Mouse (Mus musculus) layer of hippocampus, adult 2 months (tissue): Measurements from ENCODE around the gene Acd. TPM values are rescaled to one million over a fixed set of nuclear protein-coding genes. Genes with fewer than 3 reads are reported as not detected.

ENCODE experiments used
- DNase-seq, 2 experiments: peaks; one replicate each; pipeline ENCODE4 v3.0.0; 2022; ENCODE audit warnings: low spot score in 2 of 2
- H3K27ac ChIP-seq: fragments of 200-600 bp; 2 replicates; pipeline ENCODE4 v1.8.1; 2022
- H3K4me3 ChIP-seq: fragments of 200-600 bp; 2 replicates; pipeline ENCODE4 v1.8.1; 2022; ENCODE audit warnings: mild to moderate bottlenecking
- CTCF ChIP-seq: fragments of 200-600 bp; conservative IDR thresholded peaks from 2 replicates; pipeline ENCODE4 v1.8.1; 2022; ENCODE audit warnings: antibody characterized with exemption, mild to moderate bottlenecking, moderate library complexity
- total RNA-seq, 2 experiments: library from RNA; stranded (reverse); gene quantifications; 2 replicates each; pipeline ENCODE4 v1.2.3; 2021

The Acd gene
- total RNA-seq, 2 experiments from 2014 or later: 41.1 to 41.5 TPM

DNA sequence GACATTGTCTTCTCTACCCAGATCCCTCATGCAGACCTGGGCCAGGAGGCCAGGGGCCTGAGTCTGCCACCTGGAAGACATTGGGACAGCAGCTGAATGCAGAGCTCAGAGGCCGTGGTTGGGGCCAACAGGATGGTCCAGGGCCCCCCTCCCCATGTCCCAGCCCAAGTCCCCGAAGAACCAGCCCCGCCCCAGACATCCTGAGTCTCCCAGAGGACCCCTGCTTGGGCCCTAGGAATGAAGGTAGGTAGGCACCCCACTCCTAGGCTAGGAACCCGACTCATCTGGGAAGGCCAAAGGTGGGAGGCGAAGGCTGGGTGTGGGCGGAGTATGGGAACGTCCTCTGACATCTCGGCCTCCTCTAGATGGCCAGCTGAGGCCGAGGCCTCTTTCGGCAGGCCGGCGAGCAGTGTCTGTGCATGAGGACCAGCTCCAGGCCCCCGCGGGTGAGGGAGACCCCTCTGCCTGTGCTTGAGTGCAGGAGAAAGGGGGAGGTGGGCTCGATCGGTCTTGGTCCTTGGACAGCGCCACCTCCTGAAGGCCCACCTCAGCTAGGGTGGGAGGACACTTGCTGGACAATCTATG lies 3.6 kb downstream of the Acd start:
- no peak for DNase-seq
- TF ChIP-seq CTCF: no peak
- Histone ChIP-seq H3K4me3 (no peak overlapping the region), H3K27ac (no peak overlapping the region)

DNA sequence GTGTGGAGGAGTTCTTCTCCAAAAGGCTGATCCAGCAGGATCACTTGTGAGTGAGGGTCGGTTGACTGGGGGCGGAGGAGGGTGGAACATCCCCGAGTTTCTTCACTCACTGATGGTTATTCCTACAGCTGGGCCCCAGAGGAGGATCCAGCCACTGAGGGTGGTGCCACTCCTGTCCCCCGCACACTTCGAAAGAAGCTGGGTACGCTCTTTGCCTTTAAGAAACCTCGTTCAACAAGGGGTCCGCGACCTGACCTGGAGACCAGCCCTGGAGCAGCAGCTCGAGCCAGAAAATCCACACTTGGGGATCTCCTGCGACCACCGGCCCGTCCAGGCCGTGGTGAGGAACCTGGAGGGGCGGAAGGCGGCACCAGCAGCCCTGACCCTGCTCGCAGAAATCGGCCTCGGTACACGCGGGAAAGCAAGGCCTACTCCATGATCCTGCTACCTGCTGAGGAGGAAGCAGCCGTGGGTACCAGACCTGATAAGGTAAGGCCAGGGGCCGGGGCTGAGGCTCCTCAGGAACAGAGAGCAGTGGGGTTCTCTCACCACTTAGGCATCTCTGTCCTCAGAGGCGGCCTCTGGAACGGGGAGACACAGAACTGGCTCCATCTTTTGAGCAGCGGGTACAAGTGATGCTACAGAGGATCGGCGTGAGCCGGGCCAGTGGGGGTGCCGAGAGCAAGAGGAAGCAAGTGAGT lies 5.7 kb downstream of the Acd start:
- no peak for TF ChIP-seq CTCF
- DNase-seq: no peak
- Histone ChIP-seq H3K27ac (peak overlapping the region; percentile 96), H3K4me3 (peak overlapping the region; percentile 80)

DNA sequence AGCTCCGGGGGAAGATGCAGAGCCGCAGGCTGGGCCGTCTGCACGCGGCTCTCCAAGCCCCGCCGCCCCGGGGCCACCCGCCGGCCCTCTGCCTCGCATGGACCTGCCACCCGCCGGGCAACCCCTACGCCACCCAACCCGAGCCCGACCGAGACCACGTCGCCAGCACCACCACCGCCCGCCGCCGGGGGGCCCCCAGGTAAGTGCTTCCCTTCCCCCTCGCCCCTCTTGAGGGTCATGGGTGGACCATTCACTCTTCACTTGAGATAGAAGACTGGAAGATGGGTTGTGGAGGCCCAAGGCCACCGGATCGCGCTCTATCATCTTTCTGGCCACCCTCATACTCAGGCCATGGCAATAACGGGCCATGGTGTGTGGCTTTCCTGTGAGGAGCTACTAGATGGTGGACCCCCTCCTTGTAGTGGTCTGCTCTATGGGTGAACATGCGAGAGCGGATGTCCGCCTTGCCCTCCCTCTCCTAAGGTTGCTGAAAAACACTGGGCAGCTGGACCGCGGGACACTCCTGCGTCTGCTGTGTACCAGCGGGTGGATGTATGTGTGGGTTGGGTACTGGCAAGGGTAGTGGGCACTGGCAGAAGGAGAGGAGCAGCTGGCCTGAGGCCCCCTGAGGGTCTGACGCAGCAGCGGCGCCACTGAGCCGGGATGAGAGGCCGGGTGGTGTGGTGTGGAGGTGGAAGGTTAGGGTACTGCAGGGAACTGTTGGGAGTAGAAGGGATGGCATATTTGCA lies 6.7 kb downstream of the Acd start:
- peak overlapping the region; percentile 96 for H3K27ac ChIP-seq
- TF ChIP-seq CTCF: peak; percentile 67
- no peak for DNase-seq
- H3K4me3 ChIP-seq: peak overlapping the region; percentile 80

DNA sequence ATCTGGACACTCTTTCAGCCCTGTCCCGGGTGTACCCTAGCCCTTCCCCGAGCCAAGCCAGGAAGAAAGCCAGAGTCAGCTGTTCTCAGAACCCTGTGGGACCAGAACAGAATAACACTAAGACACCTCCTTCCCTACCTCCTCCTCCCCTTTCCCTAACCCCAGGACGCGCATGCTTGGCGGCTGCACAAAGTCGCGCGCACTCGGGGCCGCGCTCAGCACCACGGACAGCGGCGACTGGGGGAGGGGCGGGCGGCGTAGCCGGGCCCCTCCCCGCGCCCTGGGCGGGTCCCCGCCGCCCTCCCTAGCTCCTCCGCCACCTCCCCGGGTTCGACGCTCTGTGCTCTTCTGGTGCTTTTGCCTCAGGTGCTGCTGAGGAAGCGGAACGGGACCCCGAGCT lies 7.3 kb downstream of the Acd start:
- peak; percentile 81 to 87 for DNase-seq
- no peak for TF ChIP-seq CTCF
- peak overlapping the region; percentile 80 for H3K4me3 ChIP-seq
- peak overlapping the region; percentile 96 for H3K27ac ChIP-seq

DNA sequence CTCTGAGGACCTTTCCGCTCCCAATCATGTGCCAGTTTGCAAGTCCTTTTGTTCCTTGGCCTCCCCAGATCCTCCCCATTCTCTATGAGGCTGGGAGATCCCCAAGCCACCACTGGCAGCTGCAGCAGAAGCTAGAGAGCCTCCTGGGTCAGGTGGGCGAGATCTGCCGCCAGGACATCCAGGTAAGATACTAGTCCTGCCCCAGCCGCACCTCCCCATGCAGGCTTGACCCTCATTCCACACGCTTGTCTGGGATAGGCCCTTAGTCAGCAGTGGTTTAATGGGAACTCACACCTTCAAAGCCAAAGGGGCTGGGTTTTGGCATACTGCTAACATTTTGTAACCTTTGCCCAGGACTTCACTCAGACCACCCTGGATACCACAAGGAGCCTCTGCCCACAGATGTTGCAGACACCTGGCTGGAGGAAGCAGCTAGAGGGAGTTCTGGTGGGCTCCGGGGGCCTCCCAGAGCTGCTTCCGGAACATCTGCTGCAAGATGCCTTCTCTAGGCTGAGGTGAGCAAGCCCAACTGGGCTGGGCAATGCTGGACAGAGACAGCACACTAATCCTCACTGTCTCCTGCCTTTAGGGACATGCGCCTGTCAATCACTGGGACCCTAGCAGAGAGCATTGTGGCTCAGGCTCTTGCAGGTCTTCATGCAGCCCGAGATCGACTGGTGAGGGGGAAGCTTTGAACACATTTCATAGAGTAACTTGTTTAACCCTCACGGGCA lies 8.3 kb downstream of the Acd start:
- no peak for TF ChIP-seq CTCF
- Histone ChIP-seq H3K27ac (no peak overlapping the region), H3K4me3 (no peak overlapping the region)
- DNase-seq: no peak

DNA sequence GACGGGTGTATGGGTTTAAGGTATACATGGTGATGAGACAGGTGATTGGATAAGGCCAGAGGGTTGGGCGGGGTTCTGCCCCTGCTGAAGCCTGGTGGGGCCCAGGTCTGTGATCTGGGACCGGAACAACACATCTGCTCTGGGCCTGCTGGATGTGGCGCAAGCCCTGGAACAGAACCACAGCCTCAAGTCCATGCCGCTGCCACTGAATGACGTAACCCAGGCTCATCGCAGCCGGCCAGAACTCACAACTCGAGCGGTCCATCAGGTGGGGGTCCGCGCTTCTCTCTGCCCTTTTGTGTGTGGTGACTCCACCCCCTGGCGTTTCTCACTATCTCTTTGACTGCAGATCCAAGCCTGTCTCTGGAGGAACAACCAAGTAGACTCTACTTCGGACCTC lies 9.9 kb downstream of the Acd start:
- no peak for TF ChIP-seq CTCF
- H3K4me3 ChIP-seq: no peak overlapping the region
- H3K27ac ChIP-seq: no peak overlapping the region
- no peak for DNase-seq

DNA sequence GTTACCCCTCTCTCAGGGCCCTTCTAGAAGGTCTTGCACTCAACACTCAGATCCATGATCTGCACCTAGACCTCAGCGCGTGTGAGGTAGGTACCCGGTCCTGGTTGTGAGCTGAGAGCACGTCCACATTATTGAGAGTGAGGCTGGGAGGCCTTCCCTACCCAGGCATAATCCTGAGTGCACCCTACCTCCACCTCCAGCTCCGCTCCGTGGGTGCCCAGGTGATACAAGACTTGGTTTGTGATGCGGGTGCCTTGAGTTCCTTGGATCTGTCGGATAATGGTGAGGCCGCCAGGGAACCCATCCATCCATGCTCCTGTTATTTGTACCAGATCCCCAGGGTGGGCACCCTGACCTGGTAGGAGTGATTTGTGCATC lies 10.9 kb downstream of the Acd start:
- H3K4me3 ChIP-seq: no peak overlapping the region
- no peak overlapping the region for H3K27ac ChIP-seq
- TF ChIP-seq CTCF: no peak
- DNase-seq: no peak

DNA sequence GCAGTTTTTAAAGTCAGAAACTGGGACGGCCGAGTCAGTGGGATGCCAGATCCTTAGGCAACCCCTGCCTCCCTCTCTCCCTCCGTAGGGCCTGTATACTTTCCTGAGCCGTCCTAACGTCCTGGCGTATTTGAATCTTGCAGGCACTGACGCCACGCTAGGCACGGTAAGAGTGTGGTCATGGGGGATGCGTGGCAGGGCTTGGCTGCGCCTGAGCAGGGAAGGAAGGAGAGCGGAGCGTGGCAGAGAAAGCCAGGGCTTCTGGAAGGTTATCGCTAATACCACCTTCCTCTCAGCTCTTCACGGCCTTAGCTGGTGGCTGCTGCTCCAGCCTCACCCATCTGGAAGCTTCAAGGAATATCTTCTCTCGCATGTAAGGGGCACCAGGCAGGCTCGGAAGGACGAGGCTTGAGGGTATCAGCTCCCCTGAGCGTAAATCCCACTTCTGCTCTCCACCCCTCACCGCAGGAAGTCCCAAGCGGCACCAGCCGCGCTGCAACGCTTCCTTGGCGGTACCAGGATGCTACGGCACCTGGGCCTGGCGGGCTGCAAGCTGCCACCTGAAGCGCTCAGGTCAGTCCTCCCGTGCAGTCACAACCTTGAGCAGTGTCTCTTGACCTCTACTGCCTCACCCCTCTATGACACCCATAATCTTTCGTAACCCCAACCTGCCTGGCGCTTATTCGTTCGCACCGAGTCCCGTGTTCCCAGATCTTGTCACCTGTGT lies 11.5 kb downstream of the Acd start:
- DNase-seq: no peak
- Histone ChIP-seq H3K27ac (no peak overlapping the region), H3K4me3 (no peak overlapping the region)
- no peak for TF ChIP-seq CTCF

DNA sequence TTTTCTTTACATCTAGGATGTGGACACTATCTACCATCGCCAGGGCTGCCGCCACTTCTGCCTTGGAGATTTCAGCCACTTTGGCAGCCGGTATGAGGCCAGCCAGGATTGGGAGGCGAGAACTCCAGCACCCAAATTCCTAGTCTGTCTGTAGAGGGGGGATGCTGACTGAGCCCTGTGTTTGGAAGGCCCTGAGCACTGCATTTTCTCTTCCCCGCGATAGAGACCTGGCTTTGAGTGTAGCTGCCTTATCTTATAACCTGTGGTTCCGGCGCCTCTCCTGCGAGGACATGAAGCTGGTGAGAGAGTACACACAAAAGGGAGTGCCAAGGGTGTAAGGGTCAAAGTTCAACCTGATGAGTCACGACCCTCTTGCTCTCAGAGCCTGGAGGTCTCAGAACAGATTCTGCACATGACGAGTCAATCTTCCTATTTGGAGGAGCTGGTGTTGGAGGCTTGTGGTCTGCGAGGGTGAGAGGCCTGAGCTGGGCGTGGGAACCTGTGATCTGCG lies 12.6 kb downstream of the Acd start:
- H3K4me3 ChIP-seq: no peak overlapping the region
- no peak overlapping the region for H3K27ac ChIP-seq
- DNase-seq: no peak
- no peak for TF ChIP-seq CTCF

DNA sequence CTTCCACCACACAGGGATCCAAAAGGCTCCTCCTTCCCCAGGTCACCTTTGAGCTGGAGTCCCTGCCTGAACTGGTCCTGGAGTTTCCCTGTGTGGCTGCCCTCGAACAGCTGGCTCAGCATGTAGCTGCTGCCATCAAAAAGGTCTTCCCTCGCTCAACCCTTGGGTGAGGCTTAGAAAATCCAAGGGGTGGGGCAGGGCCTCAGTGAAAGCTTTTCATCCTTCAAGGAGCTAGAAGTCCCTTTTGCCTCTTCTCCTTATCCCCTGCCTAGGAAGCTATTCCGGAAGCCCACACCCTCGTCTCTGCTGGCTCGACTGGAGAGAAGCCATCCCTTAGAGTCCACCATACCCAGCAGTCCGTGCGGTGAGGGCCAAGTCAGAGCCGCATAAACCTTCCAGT lies 13.4 kb downstream of the Acd start:
- no peak for TF ChIP-seq CTCF
- Histone ChIP-seq H3K27ac (no peak overlapping the region), H3K4me3 (no peak overlapping the region)

DNA sequence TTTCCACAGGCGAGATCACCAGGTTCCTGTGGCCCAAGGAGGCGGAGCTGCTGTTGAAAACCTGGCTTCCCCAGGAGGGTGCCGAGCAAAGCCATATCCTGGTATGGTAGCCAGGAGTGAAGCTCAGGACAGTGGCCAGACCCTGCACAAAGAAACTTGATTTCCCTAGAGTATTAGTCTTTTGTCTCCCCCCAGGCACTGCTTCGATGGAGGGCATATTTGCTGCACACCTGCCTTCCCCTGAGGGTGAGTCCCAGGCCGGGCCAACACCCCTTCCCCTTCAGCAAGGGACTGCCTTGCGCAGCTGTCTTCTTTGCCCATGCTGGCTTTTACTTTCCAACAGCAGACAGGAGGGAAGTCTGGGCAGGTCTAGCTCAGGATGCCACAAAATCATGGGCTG lies 14.4 kb downstream of the Acd start:
- Histone ChIP-seq H3K4me3 (no peak overlapping the region), H3K27ac (no peak overlapping the region)
- no peak for TF ChIP-seq CTCF
- no peak for DNase-seq

More for the DNA sequence above, 13.4 kb downstream of the Acd start:
- no peak for DNase-seq

DNA sequence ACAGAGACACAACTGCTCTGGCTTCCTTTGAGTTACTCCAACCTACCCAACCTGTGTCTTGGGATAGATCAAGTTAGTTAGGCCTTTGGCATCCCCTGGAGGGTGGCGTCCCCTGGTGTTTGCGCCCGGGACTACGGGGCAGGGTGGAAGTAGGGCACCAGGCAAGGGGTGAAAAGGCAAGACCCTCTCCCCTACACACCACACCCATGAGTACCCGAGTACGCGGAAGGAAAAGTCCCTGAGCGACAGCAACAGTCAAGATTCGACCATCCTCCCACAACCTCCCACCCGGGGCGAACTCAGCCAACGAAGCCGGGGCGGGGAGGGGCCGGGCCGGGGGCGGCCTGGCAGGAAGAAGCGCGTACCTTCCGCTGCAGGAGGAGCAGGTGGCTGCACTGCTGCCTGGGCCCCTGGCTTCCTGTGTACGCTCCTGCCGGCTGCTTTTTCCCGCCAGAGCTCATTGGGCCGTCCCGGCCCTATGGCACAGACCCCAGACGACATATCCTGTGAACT lies 15.1 kb downstream of the Acd start, which contains the start of gene Carmil2:
Gene Carmil2 (plus strand): TSS at position 479 of the 513 bp plus-strand sequence.
- no peak within 1 kb of the TSS for H3K4me3 ChIP-seq
- H3K27ac ChIP-seq: no peak within 1 kb of the TSS
- peak in 1 of 2 experiments; percentile 55 for DNase-seq
- TF ChIP-seq CTCF: peak; percentile 82
